Mouse (Mus musculus): Measurements from ENCODE around the gene Gm13889. TPM values are rescaled to one million over a fixed set of nuclear protein-coding genes. Genes with fewer than 3 reads are reported as not detected.

Gm13889 gene
- total and polyA plus RNA-seq, 3 experiments = 0.07 TPM; not detected in 2

DNA sequence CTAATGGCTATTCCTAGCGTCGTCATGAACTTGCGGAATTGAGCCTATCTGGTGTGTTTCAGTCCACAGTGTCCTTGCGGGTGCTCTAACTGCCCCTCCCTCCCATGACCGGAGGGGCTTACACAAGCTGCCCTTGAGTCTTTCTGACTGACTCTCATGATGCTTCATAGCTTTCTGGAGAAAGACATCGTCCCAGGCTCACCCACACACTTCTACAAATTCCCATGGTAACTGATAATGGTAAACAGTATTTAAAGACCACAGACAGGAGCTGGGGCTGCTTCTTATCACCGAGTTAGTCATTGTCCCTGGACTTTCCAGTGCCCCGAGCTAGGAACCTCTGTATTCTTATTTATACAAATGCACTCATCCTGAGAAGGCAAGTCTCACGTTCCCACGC lies 28.1 kb downstream of the Gm13889 start:
- DNase-seq (ENCODE audit: low spot score) (no peak), ATAC-seq (ENCODE audit: extremely low read depth, insufficient number of reproducible peaks, low FRiP score, poor library complexity, severe bottlenecking) (no peak)
- H3K4me3 ChIP-seq (ENCODE audit: low read depth, low read length) = no peak overlapping the region
- no peaks in the 10 kb centered on the region for H3K4me1 ChIP-seq (ENCODE audit: insufficient read depth, low read depth, low read length)
- H3K9me3 ChIP-seq (replicated peaks) = no peaks in the 10 kb centered on the region
- no peaks in the 10 kb centered on the region; the same call in 1 of the 2 replicates for H3K27me3 ChIP-seq (ENCODE audit: insufficient read depth, low read length)
- H3K36me3 ChIP-seq (replicated peaks) = no peaks in the 10 kb centered on the region
- TF ChIP-seq GATA1 (IDR thresholded peaks at IDR 0.05; ENCODE audit: borderline replicate concordance, low read length) (no peak), GATA2 (IDR thresholded peaks at IDR 0.05; ENCODE audit: borderline replicate concordance, low read depth, low read length) (no peak), CTCF (IDR thresholded peaks at IDR 0.05; ENCODE audit: low read depth, low read length) (no peak), TAL1 (conservative IDR thresholded peaks at IDR 0.05; ENCODE audit: low read depth, low read length) (no peak), POLR2AphosphoS5 (IDR thresholded peaks at IDR 0.05; ENCODE audit: insufficient replicate concordance, low read depth, low read length) (no peak)

DNA sequence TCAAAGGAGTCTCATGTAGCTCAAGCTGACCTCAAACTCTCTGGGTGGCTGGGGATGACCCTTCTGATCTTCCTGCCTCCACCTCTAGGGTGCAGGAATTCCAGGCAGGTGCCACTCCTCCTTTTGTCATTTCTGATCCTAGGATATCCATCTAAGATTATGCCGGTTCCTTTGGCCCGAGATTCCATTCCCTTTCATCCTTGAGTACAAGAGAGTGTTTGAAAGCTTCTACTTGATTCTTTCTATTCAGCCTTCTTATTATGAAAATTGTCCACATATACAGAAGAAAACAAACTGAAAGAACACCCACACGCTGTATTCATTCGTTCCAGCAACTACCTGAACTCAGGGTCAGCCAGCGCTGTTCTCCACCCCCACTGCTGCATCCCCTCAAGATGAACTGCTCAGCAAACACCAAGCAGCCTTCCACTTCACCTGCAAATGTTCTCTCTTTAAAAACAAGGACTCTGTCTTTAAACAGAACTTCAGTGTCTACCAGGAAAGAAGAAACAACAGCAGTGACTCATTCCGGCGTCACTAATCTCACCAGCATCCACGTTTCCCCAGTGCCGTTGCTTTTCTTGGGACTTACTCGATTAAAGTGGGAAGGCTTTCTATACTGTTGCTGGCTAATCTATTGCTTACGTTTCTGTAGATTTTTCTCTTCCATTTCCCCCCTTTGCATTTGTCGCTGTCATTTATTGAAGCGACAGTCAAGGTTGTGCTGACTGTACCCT lies 29.1 kb downstream of the Gm13889 start:
- no peaks in the 10 kb centered on the region for H3K9me3 ChIP-seq (replicated peaks)
- ATAC-seq (ENCODE audit: extremely low read depth, insufficient number of reproducible peaks, low FRiP score, poor library complexity, severe bottlenecking) (no peak), DNase-seq (ENCODE audit: low spot score) (no peak)
- H3K27me3 ChIP-seq (ENCODE audit: insufficient read depth, low read length) = no peaks in the 10 kb centered on the region
- H3K4me3 ChIP-seq (ENCODE audit: low read depth, low read length) = no peak overlapping the region
- H3K4me1 ChIP-seq (ENCODE audit: insufficient read depth, low read depth, low read length) = no peaks in the 10 kb centered on the region
- no peak for TF ChIP-seq TAL1 (conservative IDR thresholded peaks at IDR 0.05; ENCODE audit: low read depth, low read length)
- no peak for TF ChIP-seq POLR2AphosphoS5 (IDR thresholded peaks at IDR 0.05; ENCODE audit: insufficient replicate concordance, low read depth, low read length)
- no peak for TF ChIP-seq CTCF (IDR thresholded peaks at IDR 0.05; ENCODE audit: low read depth, low read length)
- TF ChIP-seq GATA1 (IDR thresholded peaks at IDR 0.05; ENCODE audit: borderline replicate concordance, low read length) = no peak
- no peak for TF ChIP-seq GATA2 (IDR thresholded peaks at IDR 0.05; ENCODE audit: borderline replicate concordance, low read depth, low read length)
- no peaks in the 10 kb centered on the region for H3K36me3 ChIP-seq (replicated peaks)

DNA sequence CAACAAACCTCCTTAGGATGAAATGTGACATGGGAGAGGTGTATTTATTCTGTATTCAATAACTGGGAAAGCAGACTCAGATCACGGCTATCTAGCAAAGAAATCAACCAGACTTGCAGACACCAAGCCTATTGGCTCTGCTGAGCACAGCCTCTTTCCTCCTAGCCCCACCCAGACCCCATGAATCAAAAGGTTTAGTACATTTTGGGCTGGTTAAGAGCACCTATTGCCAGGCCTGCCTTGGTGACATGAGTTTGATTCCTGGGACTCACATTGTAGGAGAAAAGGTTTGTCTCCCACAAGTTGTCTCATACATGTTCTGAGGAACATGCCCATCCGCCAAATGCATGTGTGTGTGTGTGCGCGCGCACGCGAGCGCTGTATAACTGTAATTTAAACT lies 30.9 kb downstream of the Gm13889 start:
- no peaks in the 10 kb centered on the region for H3K9me3 ChIP-seq (replicated peaks)
- H3K4me3 ChIP-seq (ENCODE audit: low read depth, low read length) = no peak overlapping the region

DNA sequence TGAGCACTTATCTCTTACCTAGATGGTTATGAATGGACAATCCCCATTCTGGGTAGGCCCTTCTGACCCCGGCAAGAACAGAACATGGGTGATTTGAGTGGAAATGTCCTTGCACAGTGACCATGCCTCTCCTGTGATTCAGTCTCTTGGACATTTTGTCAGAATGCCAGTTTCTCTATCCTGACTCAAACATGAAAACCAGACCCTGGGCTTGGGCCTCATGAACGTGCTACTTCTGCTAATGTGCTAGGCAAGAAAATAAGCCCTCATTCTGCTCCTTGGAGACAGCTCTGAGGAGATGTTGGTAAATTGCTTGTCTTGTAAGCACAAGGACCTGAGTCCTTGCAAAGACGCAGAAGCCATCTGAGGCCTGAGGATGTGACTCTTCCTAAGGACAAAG lies 37.9 kb downstream of the Gm13889 start:
- ATAC-seq (ENCODE audit: extremely low read depth, insufficient number of reproducible peaks, low FRiP score, poor library complexity, severe bottlenecking) (no peak), DNase-seq (ENCODE audit: low spot score) (no peak)
- H3K4me3 ChIP-seq (ENCODE audit: low read depth, low read length) = no peak overlapping the region
- H3K27me3 ChIP-seq (ENCODE audit: insufficient read depth, low read length) = no peaks in the 10 kb centered on the region
- H3K9me3 ChIP-seq (replicated peaks) = no peaks in the 10 kb centered on the region
- no peaks in the 10 kb centered on the region for H3K4me1 ChIP-seq (ENCODE audit: insufficient read depth, low read depth, low read length)
- TF ChIP-seq GATA2 (IDR thresholded peaks at IDR 0.05; ENCODE audit: borderline replicate concordance, low read depth, low read length) (no peak), TAL1 (conservative IDR thresholded peaks at IDR 0.05; ENCODE audit: low read depth, low read length) (no peak), POLR2AphosphoS5 (IDR thresholded peaks at IDR 0.05; ENCODE audit: insufficient replicate concordance, low read depth, low read length) (no peak), GATA1 (IDR thresholded peaks at IDR 0.05; ENCODE audit: borderline replicate concordance, low read length) (no peak), CTCF (IDR thresholded peaks at IDR 0.05; ENCODE audit: low read depth, low read length) (no peak)
- H3K36me3 ChIP-seq (replicated peaks) = no peaks in the 10 kb centered on the region

More for the DNA sequence above, 30.9 kb downstream of the Gm13889 start:
- H3K27me3 ChIP-seq (ENCODE audit: insufficient read depth, low read length) = no peaks in the 10 kb centered on the region
- H3K36me3 ChIP-seq (replicated peaks) = no peaks in the 10 kb centered on the region
- ATAC-seq (ENCODE audit: extremely low read depth, insufficient number of reproducible peaks, low FRiP score, poor library complexity, severe bottlenecking) (no peak), DNase-seq (ENCODE audit: low spot score) (no peak)
- no peaks in the 10 kb centered on the region for H3K4me1 ChIP-seq (ENCODE audit: insufficient read depth, low read depth, low read length)
- no peak for TF ChIP-seq POLR2AphosphoS5 (IDR thresholded peaks at IDR 0.05; ENCODE audit: insufficient replicate concordance, low read depth, low read length)
- no peak for TF ChIP-seq TAL1 (conservative IDR thresholded peaks at IDR 0.05; ENCODE audit: low read depth, low read length)
- TF ChIP-seq GATA1 (IDR thresholded peaks at IDR 0.05; ENCODE audit: borderline replicate concordance, low read length) = no peak

DNA sequence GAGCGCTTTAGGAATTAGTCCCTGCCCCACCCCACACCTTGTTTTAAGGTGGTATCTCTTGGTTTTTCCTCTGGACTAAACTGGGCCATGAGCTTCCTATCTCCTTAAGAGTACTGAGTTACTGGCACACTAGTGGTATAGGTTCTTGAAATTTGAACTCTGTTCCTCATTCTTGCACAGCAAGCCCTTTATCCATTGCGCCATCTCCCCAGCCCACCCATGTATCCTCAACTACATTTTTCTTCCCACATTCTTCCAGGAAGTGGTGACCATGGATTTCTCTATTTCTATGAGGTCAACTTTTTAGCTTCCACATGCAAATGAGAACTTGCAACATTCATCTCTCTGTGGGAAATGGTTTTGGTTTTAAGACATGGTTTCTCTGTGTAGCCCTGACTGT lies 43.4 kb downstream of the Gm13889 start:
- Histone ChIP-seq H3K4me1 (ENCODE audit: insufficient read depth, low read depth, low read length) (no peaks in the 10 kb centered on the region), H3K36me3 (replicated peaks) (no peaks in the 10 kb centered on the region), H3K27me3 (ENCODE audit: insufficient read depth, low read length) (peaks cover 3% of the 10 kb centered on the region; the same call in 1 of the 2 replicates), H3K4me3 (ENCODE audit: low read depth, low read length) (no peak overlapping the region), H3K9me3 (replicated peaks) (no peaks in the 10 kb centered on the region)
- DNase-seq (ENCODE audit: low spot score) (no peak), ATAC-seq (ENCODE audit: extremely low read depth, insufficient number of reproducible peaks, low FRiP score, poor library complexity, severe bottlenecking) (no peak)
- TF ChIP-seq TAL1 (conservative IDR thresholded peaks at IDR 0.05; ENCODE audit: low read depth, low read length) = no peak
- TF ChIP-seq CTCF (IDR thresholded peaks at IDR 0.05; ENCODE audit: low read depth, low read length) = no peak
- TF ChIP-seq GATA2 (IDR thresholded peaks at IDR 0.05; ENCODE audit: borderline replicate concordance, low read depth, low read length) = no peak
- TF ChIP-seq POLR2AphosphoS5 (IDR thresholded peaks at IDR 0.05; ENCODE audit: insufficient replicate concordance, low read depth, low read length) = no peak
- no peak for TF ChIP-seq GATA1 (IDR thresholded peaks at IDR 0.05; ENCODE audit: borderline replicate concordance, low read length)

DNA sequence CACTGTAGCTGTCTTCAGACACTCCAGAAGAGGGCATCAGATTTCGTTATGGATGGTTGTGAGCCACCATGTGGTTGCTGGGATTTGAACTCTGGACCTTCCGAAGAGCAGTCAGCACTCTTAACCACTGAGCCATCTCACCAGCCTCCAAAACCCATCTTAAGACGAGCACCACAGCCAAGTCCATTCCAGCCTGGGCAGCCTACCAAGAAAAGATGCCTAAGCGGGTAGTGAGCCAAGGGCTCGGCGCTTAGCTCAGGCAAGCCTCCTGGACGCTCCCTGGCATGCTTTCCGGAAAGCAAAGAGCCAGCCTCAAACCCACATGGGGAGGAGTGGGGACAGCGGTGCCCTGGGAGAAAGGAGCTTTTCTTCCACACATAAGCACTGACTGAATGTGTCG lies 45.1 kb downstream of the Gm13889 start:
- ATAC-seq (ENCODE audit: extremely low read depth, insufficient number of reproducible peaks, low FRiP score, poor library complexity, severe bottlenecking) (no peak), DNase-seq (ENCODE audit: low spot score) (no peak)
- H3K4me3 ChIP-seq (ENCODE audit: low read depth, low read length) = no peak overlapping the region
- peaks cover 7% of the 10 kb centered on the region; the same call in 1 of the 2 replicates for H3K27me3 ChIP-seq (ENCODE audit: insufficient read depth, low read length)
- no peaks in the 10 kb centered on the region for H3K36me3 ChIP-seq (replicated peaks)
- TF ChIP-seq GATA2 (IDR thresholded peaks at IDR 0.05; ENCODE audit: borderline replicate concordance, low read depth, low read length) (no peak), POLR2AphosphoS5 (IDR thresholded peaks at IDR 0.05; ENCODE audit: insufficient replicate concordance, low read depth, low read length) (no peak)
- H3K9me3 ChIP-seq (replicated peaks) = no peaks in the 10 kb centered on the region
- H3K4me1 ChIP-seq (ENCODE audit: insufficient read depth, low read depth, low read length) = no peaks in the 10 kb centered on the region

Measured in G1E (cell line).